Mouse (Mus musculus): ENCODE results near the gene Alyref2. TPM values are rescaled to one million over a fixed set of nuclear protein-coding genes. Genes with fewer than 3 reads are reported as not detected.

The Alyref2 gene
- 21.0 and 26.1 TPM in 2 replicates for polyA plus RNA-seq (2016; fragmentation: Nextera tagmentation; extraction: Ambion mirVana)

DNA sequence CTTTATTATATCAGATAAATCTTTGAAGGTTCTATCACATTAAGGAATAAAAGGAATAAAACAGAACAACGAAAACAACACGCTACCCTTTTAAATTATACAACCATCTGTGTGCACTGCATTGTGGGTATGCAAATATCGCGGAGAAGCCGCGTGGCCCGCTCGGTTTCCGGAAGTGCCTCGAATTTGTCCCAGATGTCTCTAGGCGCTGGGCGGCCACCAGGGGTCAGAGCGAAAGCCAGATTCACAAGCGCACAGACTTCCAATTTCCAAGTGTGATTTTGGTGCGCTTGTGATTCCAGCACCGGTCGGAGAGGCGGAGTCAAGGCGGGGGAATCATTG is at the start of gene Alyref2:
Gene Alyref2 (plus strand): TSS at position 229 of the 342 bp plus-strand sequence.
- H3K27me3 ChIP-seq: no peaks in the 10 kb centered on the region
- H3K27ac ChIP-seq: peak within 1 kb of the TSS; percentile 97
- peak within 1 kb of the TSS; percentile 74 for H3K9ac ChIP-seq
- H3K36me3 ChIP-seq: no peaks in the 10 kb centered on the region
- WGBS: 0% methylated on average over 19 of the region's 19 CpGs
- peaks cover 11% of the 10 kb centered on the region for H3K4me1 ChIP-seq
- ATAC-seq (ENCODE audit: low FRiP score): peak; percentile 89
- H3K9me3 ChIP-seq (replicated peaks): 0 out of 2 replicates have a peak, but pooled peaks cover 3% of the 10 kb centered on the region
- H3K4me2 ChIP-seq (replicated peaks): peak within 1 kb of the TSS; percentile 65
- peak within 1 kb of the TSS; percentile 59 for H3K4me3 ChIP-seq

DNA sequence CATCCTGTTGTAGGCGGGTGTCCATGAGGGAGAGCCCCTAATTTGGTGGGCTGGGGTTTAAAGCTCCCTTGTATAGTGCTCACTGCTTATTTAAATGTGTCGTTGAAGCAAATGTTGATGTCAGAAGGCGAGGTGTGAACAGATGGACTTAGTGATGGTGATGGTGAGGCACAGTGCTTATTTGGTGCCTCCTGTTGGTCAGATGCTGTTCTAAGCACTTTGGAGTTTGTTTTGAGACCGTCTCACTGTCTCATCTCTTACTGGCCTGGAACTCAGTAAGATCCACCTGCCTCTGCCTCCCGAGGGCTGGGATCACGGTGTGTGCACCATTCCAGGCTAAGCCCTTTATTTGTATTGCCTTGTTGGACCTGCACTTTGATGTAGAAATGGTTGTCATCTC is 48.4 kb upstream of the Alyref2 start:
- Histone ChIP-seq H3K9me3 (replicated peaks) (no peaks in the 10 kb centered on the region), H3K4me2 (replicated peaks) (no peak overlapping the region), H3K27ac (no peak overlapping the region), H3K9ac (no peak overlapping the region), H3K4me3 (no peak overlapping the region), H3K27me3 (no peaks in the 10 kb centered on the region), H3K36me3 (no peaks in the 10 kb centered on the region), H3K4me1 (peaks cover 3% of the 10 kb centered on the region; the same call in 1 of the 2 replicates)
- WGBS: 87% methylated on average over 6 of the region's 6 CpGs
- no peak for ATAC-seq (ENCODE audit: low FRiP score)

DNA sequence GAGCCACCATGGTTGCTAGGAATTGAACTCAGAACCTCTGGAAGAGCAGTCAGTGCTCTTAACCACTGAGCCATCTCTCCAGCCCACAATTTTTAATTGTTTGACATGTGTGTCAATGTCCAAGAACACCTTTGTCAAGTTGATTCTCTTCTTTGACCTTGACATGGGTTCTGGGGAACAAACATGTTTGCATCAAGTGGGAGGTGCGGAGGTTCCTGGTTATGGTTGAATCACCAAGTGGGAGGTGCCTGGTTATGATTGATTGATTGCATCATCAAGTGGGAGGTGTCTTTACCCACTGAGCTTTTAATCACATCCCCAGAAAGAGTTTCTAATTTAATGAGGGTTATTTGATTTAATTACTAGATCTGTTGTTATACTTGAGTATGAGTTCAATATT is 45.7 kb upstream of the Alyref2 start:
- WGBS: 100% methylated on average over 1 of the region's 1 CpGs
- H3K4me2 ChIP-seq (replicated peaks): no peak overlapping the region

DNA sequence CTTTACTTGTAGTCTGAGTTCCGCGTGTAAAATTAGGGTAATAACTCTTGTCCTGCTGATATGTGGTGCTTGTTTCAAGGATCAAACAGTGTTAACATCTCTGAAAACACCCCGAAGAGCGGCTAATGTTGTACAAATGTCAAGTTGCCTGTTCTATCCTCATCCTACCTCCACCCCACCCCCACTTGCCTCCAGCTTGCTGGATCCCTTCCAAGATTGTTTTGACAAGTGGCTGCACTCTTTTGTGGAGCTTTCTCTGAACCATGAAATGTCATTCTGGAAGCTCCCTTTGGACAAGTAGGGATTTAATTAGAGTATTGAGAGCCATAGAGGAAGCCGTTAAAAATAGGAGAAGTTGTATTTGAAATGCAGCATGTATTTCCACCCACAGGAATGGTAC is 43.5 kb upstream of the Alyref2 start:
- Histone ChIP-seq H3K36me3 (no peaks in the 10 kb centered on the region), H3K27ac (no peak overlapping the region), H3K9me3 (replicated peaks) (no peaks in the 10 kb centered on the region), H3K4me2 (replicated peaks) (no peak overlapping the region), H3K9ac (no peak overlapping the region), H3K4me3 (no peak overlapping the region), H3K4me1 (peaks cover 5% of the 10 kb centered on the region; the same call in 1 of the 2 replicates), H3K27me3 (no peaks in the 10 kb centered on the region)
- no peak for ATAC-seq (ENCODE audit: low FRiP score)
- 62% methylated on average over 5 of the region's 5 CpGs for WGBS

More for the DNA sequence above, 45.7 kb upstream of the Alyref2 start:
- no peak for ATAC-seq (ENCODE audit: low FRiP score)
- H3K9me3 ChIP-seq (replicated peaks): no peaks in the 10 kb centered on the region
- no peak overlapping the region for H3K4me3 ChIP-seq
- no peak overlapping the region for H3K9ac ChIP-seq
- H3K27me3 ChIP-seq: no peaks in the 10 kb centered on the region
- peaks cover 5% of the 10 kb centered on the region; the same call in 1 of the 2 replicates for H3K4me1 ChIP-seq
- no peaks in the 10 kb centered on the region for H3K36me3 ChIP-seq
- H3K27ac ChIP-seq: no peak overlapping the region

DNA sequence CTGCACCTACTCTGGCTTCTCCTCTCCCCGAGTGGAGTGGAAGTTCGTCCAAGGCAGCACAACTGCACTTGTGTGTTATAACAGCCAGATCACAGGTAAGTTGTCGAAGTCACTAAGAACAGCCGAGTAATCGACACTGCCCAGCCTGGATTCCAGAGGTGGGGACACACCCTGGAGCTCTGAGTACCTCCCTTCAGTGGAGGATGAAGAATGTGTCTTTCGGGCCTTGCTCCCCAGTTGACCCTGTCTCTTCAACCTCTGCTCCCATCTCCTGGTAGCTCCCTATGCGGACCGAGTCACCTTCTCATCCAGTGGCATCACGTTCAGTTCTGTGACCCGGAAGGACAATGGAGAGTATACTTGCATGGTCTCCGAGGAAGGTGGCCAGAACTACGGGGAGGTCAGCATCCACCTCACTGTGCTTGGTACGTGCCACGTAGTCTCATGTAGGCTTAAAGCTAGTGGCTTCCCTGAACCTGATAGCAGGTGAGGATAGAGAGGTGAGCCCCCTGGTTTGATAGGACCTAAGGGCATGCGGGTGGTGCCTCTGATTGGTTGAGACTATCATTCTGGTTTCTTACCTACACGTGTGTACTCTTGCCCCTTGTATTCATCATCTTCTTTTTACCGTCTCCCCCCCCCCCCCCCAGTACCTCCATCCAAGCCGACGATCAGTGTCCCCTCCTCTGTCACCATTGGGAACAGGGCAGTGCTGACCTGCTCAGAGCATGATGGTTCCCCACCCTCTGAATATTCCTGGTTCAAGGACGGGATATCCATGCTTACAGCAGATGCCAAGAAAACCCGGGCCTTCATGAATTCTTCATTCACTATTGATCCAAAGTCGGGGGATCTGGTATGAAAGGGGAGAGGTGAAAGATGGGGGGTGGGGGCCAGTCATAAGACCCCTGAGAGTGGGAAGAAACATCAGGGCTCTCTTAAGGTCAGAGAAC is 42.5 kb upstream of the Alyref2 start:
- Histone ChIP-seq H3K9ac (no peak overlapping the region), H3K36me3 (no peaks in the 10 kb centered on the region), H3K4me3 (no peak overlapping the region), H3K4me1 (peaks cover 5% of the 10 kb centered on the region; the same call in 1 of the 2 replicates), H3K9me3 (replicated peaks) (no peaks in the 10 kb centered on the region), H3K27ac (no peak overlapping the region), H3K27me3 (no peaks in the 10 kb centered on the region), H3K4me2 (replicated peaks) (no peak overlapping the region)
- 95% methylated on average over 22 of the region's 22 CpGs for WGBS
- ATAC-seq (ENCODE audit: low FRiP score): no peak

DNA sequence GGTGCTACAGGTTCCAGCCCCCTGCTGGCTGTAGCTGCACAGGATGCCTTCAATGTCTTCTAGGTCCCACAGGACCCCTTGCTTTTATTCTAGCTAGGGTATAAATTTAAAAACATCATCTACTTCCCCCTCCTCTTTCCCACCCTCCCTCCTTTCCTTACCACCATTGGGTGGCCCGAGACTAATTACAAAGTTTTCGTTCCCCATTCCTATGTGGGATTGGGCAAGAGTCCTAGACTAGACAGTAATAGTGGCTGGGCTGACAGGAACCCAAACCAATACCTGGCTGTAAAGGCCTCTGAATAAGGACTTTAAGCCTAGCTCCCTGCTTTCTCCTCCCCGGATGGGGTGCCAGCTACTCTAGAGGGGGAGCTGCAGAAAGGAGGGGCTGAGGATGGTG is 40.1 kb upstream of the Alyref2 start:
- WGBS: 87% methylated on average over 3 of the region's 3 CpGs
- no peak for ATAC-seq (ENCODE audit: low FRiP score)
- Histone ChIP-seq H3K9ac (no peak overlapping the region), H3K4me3 (no peak overlapping the region), H3K9me3 (replicated peaks) (no peaks in the 10 kb centered on the region), H3K4me1 (peaks cover 5% of the 10 kb centered on the region; the same call in 1 of the 2 replicates), H3K27me3 (no peaks in the 10 kb centered on the region), H3K36me3 (no peaks in the 10 kb centered on the region), H3K27ac (no peak overlapping the region), H3K4me2 (replicated peaks) (no peak overlapping the region)

DNA sequence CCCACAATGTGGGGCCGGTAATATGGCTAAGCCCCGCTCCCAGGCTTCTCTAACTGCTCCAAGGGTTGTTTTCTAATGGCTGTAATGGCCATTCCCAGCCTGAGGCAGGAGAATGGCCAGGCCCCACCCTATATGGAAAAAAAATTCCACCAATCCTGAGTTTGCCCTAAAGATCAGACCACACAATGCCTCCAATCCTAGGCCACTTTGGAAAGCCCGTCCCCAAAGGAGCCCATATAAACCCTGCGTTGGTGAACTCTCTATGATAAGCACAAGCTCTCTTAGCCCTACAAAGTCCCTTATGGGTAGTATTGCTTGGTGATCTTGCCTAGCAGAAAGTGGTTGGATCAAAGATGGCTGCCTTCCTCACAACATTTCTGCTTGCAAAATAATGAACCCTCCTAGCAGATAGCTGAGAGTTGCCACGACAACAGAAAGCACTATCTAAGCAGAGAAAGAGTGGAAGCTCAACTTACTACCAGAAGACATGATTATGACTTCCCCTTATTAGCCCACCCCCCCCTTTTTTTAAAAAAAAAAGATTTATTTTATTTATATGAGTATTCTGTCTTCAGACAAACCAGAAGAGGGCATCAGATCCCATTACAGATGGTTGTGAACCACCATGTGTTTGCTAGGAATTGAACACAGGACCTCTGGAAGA is 37.4 kb upstream of the Alyref2 start:
- no peak overlapping the region for H3K9ac ChIP-seq
- no peak overlapping the region for H3K27ac ChIP-seq
- 96% methylated on average over 5 of the region's 5 CpGs for WGBS
- no peak overlapping the region for H3K4me2 ChIP-seq (replicated peaks)
- no peaks in the 10 kb centered on the region for H3K9me3 ChIP-seq (replicated peaks)
- ATAC-seq (ENCODE audit: low FRiP score): no peak
- no peak overlapping the region for H3K4me3 ChIP-seq
- no peaks in the 10 kb centered on the region for H3K27me3 ChIP-seq
- H3K36me3 ChIP-seq: no peaks in the 10 kb centered on the region
- H3K4me1 ChIP-seq: no peaks in the 10 kb centered on the region

DNA sequence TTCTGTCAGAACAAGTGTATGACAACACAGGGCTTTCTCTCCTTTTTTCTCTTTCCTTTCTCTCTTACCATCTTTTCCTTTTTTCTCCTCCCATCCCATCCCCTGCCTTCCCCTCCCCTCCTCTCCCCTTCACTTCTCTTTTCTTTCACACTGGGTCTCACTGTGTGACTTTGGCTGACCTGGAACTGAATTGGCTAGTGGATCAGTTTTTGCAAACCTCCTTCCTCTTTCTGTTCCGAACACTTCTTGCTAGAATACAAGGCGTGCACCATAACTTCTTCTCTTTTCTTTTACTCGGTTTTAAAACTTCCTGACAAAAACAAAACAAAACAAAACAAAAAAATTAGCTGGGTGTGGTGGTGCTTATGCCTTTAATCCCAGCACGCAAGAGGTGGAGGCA is 36.7 kb upstream of the Alyref2 start:
- Histone ChIP-seq H3K4me3 (no peak overlapping the region), H3K4me2 (replicated peaks) (no peak overlapping the region), H3K36me3 (no peaks in the 10 kb centered on the region), H3K9me3 (replicated peaks) (no peaks in the 10 kb centered on the region), H3K4me1 (no peaks in the 10 kb centered on the region), H3K27ac (no peak overlapping the region), H3K27me3 (no peaks in the 10 kb centered on the region), H3K9ac (no peak overlapping the region)
- 82% methylated on average over 4 of the region's 4 CpGs for WGBS
- no peak for ATAC-seq (ENCODE audit: low FRiP score)

DNA sequence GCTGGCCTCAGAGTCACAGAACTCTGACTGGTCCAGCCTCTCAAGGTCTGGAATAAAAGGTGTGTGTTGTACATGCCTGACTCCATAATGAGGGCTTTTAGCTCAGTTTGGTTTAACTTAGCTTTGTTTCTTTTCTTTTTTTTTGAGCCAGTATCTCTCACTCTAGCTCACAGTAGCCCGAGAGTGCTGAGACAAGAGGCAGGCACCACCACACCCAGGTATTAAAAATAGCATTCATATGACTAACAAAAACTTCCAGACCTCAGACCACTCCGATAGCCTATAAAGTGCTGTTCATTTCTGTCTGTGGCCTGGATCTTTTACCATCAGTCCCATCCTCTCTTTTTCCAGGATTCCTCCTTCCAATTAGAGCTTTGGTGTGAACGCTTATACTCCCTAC is 33.6 kb upstream of the Alyref2 start:
- no peak for ATAC-seq (ENCODE audit: low FRiP score)
- Histone ChIP-seq H3K36me3 (no peaks in the 10 kb centered on the region), H3K9me3 (replicated peaks) (no peaks in the 10 kb centered on the region), H3K27ac (no peak overlapping the region), H3K4me1 (no peaks in the 10 kb centered on the region), H3K27me3 (no peaks in the 10 kb centered on the region), H3K9ac (no peak overlapping the region), H3K4me3 (no peak overlapping the region), H3K4me2 (replicated peaks) (no peak overlapping the region)
- WGBS: 92% methylated on average over 3 of the region's 3 CpGs

DNA sequence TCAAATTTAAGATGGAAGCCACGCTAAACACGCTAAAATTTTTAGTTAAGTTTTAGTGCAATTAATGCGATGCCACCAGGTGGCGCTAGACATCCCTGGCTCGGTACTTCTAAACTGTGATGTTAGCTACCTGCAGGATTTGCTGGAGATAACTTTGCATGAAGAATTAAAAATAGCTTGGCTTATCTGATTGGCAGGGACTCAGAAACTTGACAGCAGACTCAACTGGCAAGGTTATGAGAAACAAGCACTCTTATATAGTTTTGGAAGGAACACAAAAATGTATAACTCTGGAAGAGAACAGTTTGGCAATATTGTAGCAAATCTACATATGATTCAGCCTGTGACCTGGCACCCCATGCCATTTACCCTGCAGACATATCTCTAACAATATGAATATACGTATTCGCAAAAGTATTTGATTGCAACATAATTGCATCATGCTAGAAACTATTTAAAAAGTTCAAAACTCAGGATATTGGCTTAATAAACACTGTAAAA is 32.9 kb upstream of the Alyref2 start:
- Histone ChIP-seq H3K27me3 (no peaks in the 10 kb centered on the region), H3K9ac (no peak overlapping the region), H3K9me3 (replicated peaks) (no peaks in the 10 kb centered on the region), H3K4me3 (no peak overlapping the region), H3K36me3 (no peaks in the 10 kb centered on the region), H3K4me2 (replicated peaks) (no peak overlapping the region), H3K4me1 (no peaks in the 10 kb centered on the region), H3K27ac (no peak overlapping the region)
- 31% methylated on average over 7 of the region's 7 CpGs for WGBS
- no peak for ATAC-seq (ENCODE audit: low FRiP score)

DNA sequence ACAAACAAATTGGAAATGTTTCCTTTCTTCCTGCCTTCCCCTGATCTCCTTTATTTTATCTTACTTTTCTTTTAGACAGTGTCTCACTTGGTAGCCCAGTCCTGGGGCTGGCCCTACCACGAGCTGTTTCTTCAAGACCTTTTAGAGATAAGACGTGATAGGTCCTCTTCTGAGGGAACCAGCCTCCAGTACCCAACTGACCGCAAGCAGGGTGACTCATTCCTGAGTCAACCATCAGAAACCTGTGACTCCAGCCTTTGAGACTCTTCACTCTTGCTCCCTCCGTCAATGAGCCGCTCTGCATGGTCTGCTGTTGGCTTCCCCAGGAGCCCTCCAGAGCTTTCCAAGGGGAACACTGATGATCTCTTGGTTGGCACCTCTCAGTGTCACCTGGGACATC is 32.4 kb upstream of the Alyref2 start:
- Histone ChIP-seq H3K4me2 (replicated peaks) (no peak overlapping the region), H3K36me3 (no peaks in the 10 kb centered on the region), H3K9ac (no peak overlapping the region), H3K27me3 (no peaks in the 10 kb centered on the region), H3K27ac (no peak overlapping the region), H3K4me1 (no peaks in the 10 kb centered on the region), H3K4me3 (no peak overlapping the region), H3K9me3 (replicated peaks) (no peaks in the 10 kb centered on the region)
- WGBS: 91% methylated on average over 5 of the region's 5 CpGs
- no peak for ATAC-seq (ENCODE audit: low FRiP score)

DNA sequence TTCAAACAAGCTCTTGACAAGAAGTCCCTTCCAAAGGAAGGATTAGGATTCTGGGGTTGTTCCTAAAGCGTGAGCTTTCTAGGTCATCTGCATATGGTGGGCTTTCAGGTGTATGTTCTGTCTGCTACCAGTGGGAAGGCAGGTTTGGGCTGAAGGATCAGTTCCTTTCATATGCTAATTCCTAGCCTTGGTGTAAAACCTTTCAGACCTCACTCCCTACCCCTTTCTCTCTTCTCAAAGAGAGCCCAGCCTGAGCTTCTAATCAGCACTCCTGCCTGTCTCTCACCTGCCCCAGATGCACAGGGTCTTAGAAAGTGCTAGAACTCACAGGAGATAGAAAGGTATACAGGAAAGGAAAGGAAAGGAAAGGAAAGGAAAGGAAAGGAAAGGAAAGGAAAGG is 31.8 kb upstream of the Alyref2 start:
- ATAC-seq (ENCODE audit: low FRiP score): no peak
- H3K9me3 ChIP-seq (replicated peaks): no peaks in the 10 kb centered on the region
- H3K4me3 ChIP-seq: no peak overlapping the region
- H3K27ac ChIP-seq: no peak overlapping the region
- WGBS: 71% methylated on average over 1 of the region's 1 CpGs
- H3K9ac ChIP-seq: no peak overlapping the region
- H3K36me3 ChIP-seq: no peaks in the 10 kb centered on the region
- H3K4me1 ChIP-seq: no peaks in the 10 kb centered on the region
- H3K4me2 ChIP-seq (replicated peaks): no peak overlapping the region
- H3K27me3 ChIP-seq: no peaks in the 10 kb centered on the region

Data from hindbrain, embryonic 12.5 days (tissue).